Mouse (Mus musculus) CD4-positive, CD25-positive, alpha-beta regulatory T cell, adult 9 weeks (primary cell): ENCODE results near the gene Pnkd. TPM values are rescaled to one million over a fixed set of nuclear protein-coding genes. Genes with fewer than 3 reads are reported as not detected.

ENCODE experiments used
- polyA plus RNA-seq: library from polyadenylated mRNA; unstranded; fragments of 100-300 nt; shearing (Covaris generic); gene quantifications from one replicate; pipeline ENCODE4 v1.2.1, GENCODE M21; 2017

Pnkd gene
- polyA plus RNA-seq = 94.0 TPM

DNA sequence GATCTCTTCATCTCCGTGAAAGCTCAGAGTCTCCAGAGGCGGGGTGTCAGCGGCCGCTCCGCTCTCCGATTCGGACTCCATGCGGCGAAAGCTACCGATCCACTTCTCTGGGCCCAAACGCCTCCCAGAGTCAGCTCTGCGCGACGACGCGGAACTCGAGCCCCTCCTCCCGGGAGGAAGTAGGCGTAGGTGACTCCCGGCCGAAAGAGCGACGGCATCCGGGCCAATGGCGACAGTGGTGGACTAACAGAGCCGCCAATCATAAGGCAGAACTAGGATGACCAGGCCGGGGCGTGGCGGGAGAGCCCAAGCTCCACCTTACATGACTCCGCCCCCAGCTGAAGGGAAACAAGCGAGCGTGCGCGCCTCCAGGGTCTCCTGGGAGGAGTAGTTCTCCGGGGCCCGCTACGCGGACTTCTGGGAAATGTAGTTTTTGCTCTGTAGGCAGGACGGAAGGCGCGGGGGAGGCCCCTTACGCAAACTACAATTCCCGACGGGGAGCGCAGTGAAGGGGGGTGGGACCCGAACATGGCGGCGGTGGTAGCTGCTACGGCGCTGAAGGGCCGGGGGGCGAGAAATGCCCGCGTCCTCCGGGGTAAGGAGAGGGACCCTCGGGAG, at the start of gene Pnkd, which contains the start of gene Aamp:
Gene Pnkd (plus strand): TSS at position 388 of the 618 bp plus-strand sequence.
Gene Aamp (minus strand): TSS at position 196 of the 618 bp plus-strand sequence.

DNA sequence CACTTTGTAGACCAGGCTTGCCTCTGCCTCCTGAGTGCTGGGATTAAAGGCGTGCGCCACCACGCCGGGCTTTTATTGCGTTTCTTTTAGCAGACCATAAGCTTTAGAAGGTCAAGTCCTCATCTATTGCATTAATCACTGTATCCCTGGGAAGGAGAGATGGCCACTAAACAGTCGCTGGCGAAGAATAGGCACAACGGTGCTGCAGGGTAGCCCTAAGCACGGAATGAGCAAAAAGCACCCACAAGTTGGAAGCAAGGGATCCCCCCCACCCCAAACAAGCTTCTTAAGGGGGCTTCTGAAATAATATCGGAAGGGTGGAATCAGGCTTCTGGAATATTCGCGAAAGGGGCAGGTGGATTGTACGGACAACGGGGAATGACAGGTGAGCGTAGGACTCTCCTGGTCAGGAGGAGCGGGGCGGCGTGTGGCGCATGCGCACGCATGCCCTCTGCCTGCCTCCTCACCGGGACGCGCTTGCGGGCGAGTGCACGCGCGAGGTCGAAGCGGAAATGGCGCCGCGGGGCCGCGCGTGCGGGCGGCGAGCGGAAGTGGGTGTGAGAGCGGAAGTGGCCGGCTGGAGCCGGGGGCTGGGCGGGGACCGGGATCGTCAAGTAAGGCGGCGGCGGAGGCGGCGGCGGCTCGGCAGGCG, 48.7 kb upstream of the Pnkd start, which contains the start of gene Arpc2:
Gene Arpc2 (plus strand): TSS at position 147 of the 652 bp plus-strand sequence.

DNA sequence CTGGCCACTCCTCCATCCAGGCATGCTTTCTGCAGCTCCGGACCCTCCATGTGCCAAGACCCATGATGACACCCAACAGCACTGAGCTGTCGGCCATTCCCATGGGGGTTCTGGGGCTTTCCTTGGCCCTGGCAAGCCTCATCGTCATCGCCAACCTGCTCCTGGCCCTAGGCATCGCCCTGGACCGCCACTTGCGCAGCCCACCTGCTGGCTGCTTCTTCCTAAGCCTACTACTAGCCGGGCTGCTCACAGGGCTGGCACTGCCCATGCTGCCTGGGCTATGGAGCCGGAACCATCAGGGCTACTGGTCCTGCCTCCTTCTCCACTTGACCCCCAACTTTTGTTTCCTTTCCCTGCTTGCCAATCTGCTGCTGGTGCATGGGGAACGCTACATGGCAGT, 6.2 kb upstream of the Pnkd start, which contains the start of gene Gpbar1:
Gene Gpbar1 (plus strand): TSS at position 13 of the 400 bp plus-strand sequence.

DNA sequence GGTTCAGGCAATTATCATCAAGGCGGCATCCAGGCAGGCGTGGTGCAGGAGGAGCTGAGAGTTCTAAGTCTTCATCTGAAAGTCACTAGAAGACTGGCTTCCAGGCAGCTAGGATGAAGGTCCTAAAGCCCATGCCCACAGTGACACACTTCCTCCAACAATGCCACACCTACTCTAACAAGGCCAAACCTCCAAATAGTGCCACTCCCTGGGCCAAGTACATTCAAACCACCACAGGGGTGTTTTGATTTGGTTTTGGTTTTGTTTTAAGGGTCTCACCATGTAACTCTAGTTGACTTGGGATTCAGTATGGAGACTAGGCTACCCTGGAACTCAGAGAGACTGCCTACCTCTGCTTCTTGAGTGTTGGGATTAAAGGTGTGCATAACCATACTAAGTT, 20.8 kb downstream of the Pnkd start, which contains the start of gene Tmbim1:
Gene Tmbim1 (minus strand): TSS at position 101 of the 400 bp plus-strand sequence.

GRCm38 (mm10) chr1:74361812-74362211, 77.1 kb downstream of the Pnkd start, which contains the start of gene Catip:
TSS of gene Catip (plus strand) at chr1:74362108.

DNA sequence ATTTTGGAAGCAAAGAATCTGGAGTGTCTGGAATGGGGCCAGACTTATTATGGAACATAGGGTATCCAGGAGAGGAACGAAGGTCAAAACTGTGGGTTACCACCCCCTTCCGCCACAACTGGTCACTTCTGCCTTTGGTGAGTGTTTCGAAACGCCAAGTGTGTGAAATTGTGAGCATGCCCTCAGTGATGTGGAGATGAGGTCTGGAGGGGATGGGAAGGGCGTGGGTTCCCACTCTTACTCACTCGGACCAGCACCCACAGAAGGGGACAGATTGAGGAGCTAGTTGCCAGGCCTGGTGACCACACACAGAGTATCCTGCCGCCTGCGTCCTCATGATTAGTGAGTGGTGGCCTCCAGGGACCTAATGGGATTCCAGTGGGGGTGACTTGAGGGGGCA, 90.2 kb downstream of the Pnkd start, which contains the start of gene Slc11a1:
Gene Slc11a1 (plus strand): TSS at position 216 of the 400 bp plus-strand sequence.

DNA sequence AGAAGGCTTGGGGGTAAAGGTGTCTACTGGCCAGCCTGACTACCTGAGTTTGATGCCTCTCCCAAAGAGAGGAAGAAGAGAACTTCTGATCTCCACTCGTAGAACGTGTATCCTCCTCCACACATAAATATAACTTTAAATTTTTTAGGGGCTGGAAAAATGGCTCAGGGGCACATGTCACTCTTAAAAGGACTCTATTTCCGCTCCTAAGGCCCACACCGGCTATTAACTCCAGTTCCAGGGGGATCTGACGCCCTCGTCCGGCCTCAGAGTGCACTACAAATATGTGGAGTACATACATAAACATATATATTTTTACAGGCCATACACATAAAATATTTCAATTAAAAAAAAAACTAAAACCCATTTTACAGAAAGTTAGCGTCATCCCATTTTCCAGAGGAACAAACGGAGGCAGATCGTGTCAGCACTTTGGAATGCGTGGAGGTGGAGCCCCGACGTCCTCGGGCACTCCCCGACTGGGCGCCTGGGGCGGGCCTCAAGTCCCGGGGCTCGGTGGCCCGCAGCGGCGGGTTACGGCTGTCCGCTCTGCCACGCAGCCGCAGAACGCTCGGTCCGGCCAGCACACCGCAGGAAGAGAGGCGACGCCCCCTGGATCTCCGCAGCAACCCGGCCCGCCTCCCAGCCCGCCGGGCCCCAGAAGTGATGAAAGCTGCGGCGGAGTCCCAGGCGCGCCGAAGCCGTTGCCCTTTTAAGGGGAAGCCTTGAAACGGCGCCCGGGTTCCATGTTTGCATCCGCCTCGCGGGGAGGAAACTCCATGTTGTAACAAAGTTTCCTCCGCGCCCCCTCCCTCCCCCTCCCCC, 106.4 kb downstream of the Pnkd start, which contains the start of gene Ctdsp1:
Gene Ctdsp1 (plus strand): TSS at position 586 of the 825 bp plus-strand sequence.

Other genes with a start within 250 kb of the Pnkd start
- 39.3 TPM for gene Tns1, start 160.5 kb upstream of the Pnkd start, polyA plus RNA-seq
- gene Rufy4, start 159.4 kb upstream of the Pnkd start, polyA plus RNA-seq = not detected
- gene Cxcr2, start 130.9 kb upstream of the Pnkd start, polyA plus RNA-seq = not detected
- not detected for gene Cxcr1, start 90.3 kb upstream of the Pnkd start, polyA plus RNA-seq
- 833 TPM for gene Arpc2, start 48.8 kb upstream of the Pnkd start, polyA plus RNA-seq
- gene Gpbar1, start 6.4 kb upstream of the Pnkd start, polyA plus RNA-seq = 1.0 TPM
- 272 TPM for gene Aamp, start 192 bp upstream of the Pnkd start, polyA plus RNA-seq
- 18.2 TPM for gene Tmbim1, start 20.7 kb downstream of the Pnkd start, polyA plus RNA-seq
- 0.15 TPM for gene Catip, start 77.2 kb downstream of the Pnkd start, polyA plus RNA-seq
- 2.0 TPM for gene Slc11a1, start 90.3 kb downstream of the Pnkd start, polyA plus RNA-seq
- gene Ctdsp1, start 106.6 kb downstream of the Pnkd start, polyA plus RNA-seq = 8.3 TPM
- gene Vil1, start 124.4 kb downstream of the Pnkd start, polyA plus RNA-seq = 0.24 TPM
- gene Cnot9, start 221.1 kb downstream of the Pnkd start, polyA plus RNA-seq = 37.2 TPM